Mouse (Mus musculus): Measurements from ENCODE around the gene Fgb. TPM values are rescaled to one million over a fixed set of nuclear protein-coding genes. Genes with fewer than 3 reads are reported as not detected.

The Fgb gene
- not detected for total RNA-seq (2021)
- long read RNA-seq, experiment 1 = 0 reads
- long read RNA-seq, experiment 2 = 0 reads

DNA sequence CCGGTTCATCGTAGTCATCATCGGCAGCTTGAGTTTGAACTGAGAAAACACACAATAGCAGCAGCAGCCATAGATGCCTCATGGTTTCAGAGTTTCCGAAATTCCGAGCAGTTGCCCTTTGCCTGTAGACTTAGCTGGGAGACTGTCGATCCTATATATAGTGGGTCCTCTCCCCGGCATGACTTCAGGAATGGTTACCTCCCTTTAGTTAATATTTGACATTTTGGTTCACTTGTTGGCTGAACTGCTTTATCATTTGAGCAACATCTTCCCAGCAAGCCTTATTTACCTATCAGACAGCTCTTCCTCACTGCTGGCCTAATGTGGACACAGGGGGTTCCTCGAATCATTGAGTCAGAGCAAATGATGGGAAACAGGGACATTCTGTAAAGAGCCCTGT is at the start of gene Fgb:
Fgb (minus strand) TSS at position 184 of the 400 bp plus-strand sequence.
- intact Hi-C loops (cut with DNase I) = loop anchor here (5.0 kb wide), 2 partner anchors 172 to 682 kb away; partner anchors contain the start of gene Rbm46
- DNase-seq = no peak

GRCm38 (mm10) chr3:83099139-83099538 is 49.5 kb upstream of the Fgb start:
- intact Hi-C loops (cut with DNase I) = no loop called here
- DNase-seq = no peak

DNA sequence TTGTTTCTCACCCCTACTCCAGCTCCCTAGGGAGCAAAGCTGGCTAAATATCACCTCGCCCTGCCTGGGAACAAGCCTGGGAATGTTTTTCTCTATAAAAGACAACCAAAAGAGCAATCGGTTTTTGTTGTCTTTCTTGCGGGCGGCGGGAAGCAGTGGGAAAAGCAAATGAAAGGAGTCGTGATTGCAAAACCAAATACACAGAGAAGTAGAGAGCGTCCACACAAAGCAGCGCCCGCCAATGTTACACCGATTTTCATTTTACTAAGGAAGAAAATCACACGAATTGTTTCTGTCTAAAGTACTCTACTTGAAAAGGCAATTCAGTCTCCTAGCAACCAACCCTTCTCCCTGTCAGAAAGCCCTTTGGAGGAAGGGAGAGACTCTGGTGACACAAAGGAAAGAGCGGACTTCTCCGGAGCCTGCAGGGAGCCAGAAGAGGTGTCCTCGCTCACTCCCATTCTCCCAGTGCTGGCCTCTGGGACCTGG is 48.9 kb upstream of the Fgb start:
- DNase-seq = no peak
- intact Hi-C loops (cut with DNase I) = no loop called here

GRCm38 (mm10) chr3:83097586-83097985 is 47.9 kb upstream of the Fgb start:
- DNase-seq = no peak
- intact Hi-C loops (cut with DNase I) = no loop called here

DNA sequence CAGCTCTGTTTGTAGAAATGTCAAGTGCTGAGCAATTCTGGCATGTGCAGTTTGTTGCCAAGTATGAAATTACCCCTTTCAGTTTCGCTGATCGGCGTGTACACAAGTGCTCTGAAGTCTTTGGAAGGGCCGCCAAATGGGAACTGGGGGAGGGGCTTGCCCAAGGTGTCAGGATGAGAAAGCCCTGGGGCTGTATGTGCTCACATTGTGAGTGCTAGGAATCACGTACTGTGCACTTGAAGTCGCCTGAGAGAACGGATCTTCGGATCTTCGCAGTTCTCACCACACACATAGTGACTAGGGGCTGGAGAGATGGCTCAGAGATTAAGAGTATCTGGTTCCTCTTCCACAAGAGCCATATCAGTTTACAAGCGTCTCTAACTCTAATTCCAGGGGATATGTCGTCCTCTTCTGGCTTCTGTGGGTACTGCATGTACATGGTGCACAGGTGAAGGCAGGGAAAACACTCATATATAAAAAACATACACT is 30.9 kb upstream of the Fgb start:
- peak; percentile 33 to 65 for DNase-seq
- intact Hi-C loops (cut with DNase I) = no loop called here

GRCm38 (mm10) chr3:83076563-83076962 is 26.9 kb upstream of the Fgb start:
- intact Hi-C loops (cut with DNase I) = no loop called here
- peak; percentile 55 to 59 for DNase-seq

DNA sequence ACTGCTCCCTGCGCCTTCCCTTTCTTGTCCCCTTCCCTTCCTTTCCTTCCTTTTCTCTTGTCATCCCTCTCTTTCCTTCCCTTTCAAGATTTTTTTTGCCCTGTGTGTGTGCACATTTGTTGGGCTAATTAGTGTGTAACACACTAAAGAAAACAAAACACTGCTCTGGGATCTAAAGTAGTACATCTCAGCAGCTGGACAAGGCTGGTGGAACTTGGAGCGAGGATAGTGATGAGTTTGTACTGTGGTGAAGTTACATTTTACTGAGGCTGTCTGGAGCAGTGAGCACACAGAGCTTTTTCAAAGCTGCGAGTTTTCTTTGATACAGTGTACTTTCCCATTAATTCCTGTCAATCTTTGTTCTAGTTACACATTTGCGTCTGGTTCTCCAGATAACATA is 20.6 kb upstream of the Fgb start:
- intact Hi-C loops (cut with DNase I) = no loop called here
- peak in 1 of 2 experiments; percentile 9 for DNase-seq

DNA sequence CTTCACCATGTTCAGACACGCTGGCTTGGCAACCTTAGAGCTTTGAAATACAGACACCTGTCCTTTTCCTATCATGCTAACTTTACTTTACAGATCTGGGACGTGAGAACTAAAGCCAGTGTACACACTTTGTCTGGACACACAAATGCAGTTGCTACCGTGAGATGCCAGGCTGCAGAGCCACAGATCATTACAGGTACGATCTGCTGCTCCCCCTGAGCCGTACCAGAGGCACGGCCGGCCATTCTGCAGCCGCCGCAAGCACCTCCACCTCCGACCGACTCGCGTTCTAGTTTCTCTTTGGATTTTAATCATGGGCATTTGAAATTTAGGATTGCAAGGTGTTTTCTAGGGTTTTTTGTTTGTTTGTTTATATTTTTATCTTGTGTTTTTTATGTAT is 19.2 kb upstream of the Fgb start:
- DNase-seq = no peak
- intact Hi-C loops (cut with DNase I) = no loop called here

DNA sequence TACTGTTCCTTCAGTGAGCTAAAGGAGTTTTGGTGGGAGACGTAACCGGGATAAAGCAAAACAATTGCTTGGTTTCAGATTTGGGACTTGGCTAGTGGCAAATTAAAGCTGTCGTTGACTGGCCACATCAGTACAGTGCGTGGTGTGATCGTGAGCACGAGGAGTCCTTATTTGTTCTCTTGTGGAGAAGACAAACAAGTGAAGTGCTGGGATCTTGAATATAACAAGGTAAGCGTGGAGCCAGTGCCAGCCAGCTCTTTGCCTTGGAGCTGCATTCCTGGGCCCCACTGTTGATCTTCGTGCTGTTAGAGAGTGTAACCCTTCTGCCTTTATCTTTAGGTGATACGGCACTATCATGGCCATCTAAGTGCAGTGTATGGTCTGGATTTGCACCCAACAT is 18.3 kb upstream of the Fgb start:
- no peak for DNase-seq
- intact Hi-C loops (cut with DNase I) = no loop called here

- intact Hi-C loops (cut with DNase I) = no loop called here
- no peak for DNase-seq
Measured at GRCm38 (mm10) chr3:83057046-83057445, 7.4 kb upstream of the Fgb start.

- intact Hi-C loops (cut with DNase I) = no loop called here
- peak; percentile 99 to 100 for DNase-seq
Measured at GRCm38 (mm10) chr3:83055281-83056038, 5.8 kb upstream of the Fgb start, which contains the start of gene Plrg1. Plrg1 (plus strand) TSS chr3:83055522.

GRCm38 (mm10) chr3:83054759-83055158 is 5.1 kb upstream of the Fgb start:
- DNase-seq = no peak
- intact Hi-C loops (cut with DNase I) = loop anchor here (1.0 to 5.0 kb wide), 3 partner anchors 55 to 687 kb away; partner anchors contain the start of gene Rbm46

- intact Hi-C loops (cut with DNase I) = loop anchor here (1.0 to 5.0 kb wide), 3 partner anchors 54 to 686 kb away; partner anchors contain the start of gene Rbm46
- DNase-seq = peak; percentile 10 to 41
Measured at GRCm38 (mm10) chr3:83053758-83054157, 4.1 kb upstream of the Fgb start.

DNA sequence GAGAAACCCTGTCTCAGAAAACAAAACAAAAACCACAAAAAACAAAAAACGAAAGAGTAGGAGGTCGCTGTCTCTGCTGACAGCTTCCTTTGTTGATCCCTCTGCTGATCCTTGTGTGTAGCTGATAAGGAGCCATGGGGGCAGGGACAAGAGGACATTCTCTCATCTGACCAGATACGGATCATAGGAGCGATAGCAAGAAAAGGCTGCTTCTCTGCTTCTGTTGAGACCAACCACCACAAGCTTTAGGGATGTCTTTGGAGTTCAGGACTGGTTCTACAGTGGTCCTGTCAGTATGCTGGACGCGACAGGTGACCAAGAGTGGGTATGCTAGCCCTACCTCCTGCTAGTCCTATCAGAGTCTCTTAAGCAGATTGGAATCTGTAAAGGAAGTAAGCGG is 3.5 kb upstream of the Fgb start:
- intact Hi-C loops (cut with DNase I) = loop anchor here (5.0 kb wide), 2 partner anchors 176 to 686 kb away; partner anchors contain the start of gene Rbm46

GRCm38 (mm10) chr3:83052102-83052501 is 2.4 kb upstream of the Fgb start:
- intact Hi-C loops (cut with DNase I) = loop anchor here (5.0 kb wide), 2 partner anchors 175 to 685 kb away; partner anchors contain the start of gene Rbm46
- no peak for DNase-seq

More for the DNA sequence above, 3.5 kb upstream of the Fgb start:
- no peak for DNase-seq

GRCm38 (mm10) chr3:83050661-83051060 is 998 bp upstream of the Fgb start:
- intact Hi-C loops (cut with DNase I) = loop anchor here (5.0 kb wide), 2 partner anchors 173 to 683 kb away; partner anchors contain the start of gene Rbm46
- DNase-seq = no peak

- intact Hi-C loops (cut with DNase I) = no loop called here
Measured at GRCm38 (mm10) chr3:83046649-83047048, 3.0 kb downstream of the Fgb start.

DNA sequence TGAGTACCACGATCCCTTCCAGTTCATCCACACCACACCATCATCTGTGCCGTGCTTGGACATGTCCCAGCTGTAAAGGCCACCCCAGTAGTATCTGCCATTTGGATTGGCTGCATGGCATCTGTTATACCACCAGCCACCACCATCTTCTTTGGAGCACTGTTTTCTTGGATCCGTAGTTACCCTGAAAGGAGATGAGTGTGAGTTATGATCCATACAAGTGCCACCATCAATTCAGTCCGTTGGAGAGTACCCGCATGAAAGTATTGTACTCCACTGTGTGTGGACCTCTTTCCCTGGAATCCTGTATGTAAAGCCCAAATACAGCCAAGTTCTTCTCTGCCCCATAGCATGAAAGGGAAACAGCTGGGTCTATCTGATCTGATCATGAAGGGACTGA is 7.2 kb downstream of the Fgb start:
- DNase-seq = no peak
- intact Hi-C loops (cut with DNase I) = no loop called here

More at GRCm38 (mm10) chr3:83046649-83047048, 3.0 kb downstream of the Fgb start:
- no peak for DNase-seq

DNA sequence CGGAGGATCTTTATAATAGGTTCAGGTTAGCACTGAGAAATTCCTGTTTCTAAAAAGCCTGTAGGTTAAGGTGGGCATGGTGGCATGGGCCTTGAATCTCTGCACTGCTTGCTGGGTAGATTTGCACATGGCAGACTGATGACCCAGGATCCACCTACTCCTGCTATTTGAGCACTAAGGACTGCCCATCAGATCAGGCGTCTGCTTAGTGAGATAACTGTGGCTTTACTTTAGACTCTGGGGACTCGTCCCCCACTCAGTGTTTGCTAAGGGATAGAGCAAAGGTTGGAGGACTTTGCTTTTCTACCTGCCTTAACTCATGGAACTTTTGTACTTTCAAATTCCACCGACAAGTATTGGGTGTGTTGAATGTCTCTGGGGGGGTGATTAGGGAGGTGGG is 10.0 kb downstream of the Fgb start:
- no peak for DNase-seq
- intact Hi-C loops (cut with DNase I) = no loop called here

DNA sequence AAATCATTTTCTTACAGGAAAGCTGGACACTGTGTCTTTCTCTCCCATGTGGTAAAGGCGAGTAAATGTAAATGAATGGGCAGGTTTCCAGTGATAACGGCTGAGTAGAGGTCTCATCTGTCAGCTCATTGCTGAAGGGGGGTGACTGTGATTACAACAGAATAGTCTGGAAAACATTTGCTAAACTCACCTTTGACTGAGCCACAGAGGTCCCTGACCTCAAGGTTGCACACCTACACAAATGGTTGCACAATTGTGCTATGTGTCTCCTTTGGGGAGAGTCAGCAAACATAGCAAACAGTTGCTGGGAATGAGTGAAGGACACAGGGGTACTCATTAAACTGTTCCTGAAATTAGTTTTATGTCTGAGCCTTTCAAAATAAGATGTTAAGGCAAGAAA is 10.8 kb downstream of the Fgb start:
- intact Hi-C loops (cut with DNase I) = no loop called here
- no peak for DNase-seq

DNA sequence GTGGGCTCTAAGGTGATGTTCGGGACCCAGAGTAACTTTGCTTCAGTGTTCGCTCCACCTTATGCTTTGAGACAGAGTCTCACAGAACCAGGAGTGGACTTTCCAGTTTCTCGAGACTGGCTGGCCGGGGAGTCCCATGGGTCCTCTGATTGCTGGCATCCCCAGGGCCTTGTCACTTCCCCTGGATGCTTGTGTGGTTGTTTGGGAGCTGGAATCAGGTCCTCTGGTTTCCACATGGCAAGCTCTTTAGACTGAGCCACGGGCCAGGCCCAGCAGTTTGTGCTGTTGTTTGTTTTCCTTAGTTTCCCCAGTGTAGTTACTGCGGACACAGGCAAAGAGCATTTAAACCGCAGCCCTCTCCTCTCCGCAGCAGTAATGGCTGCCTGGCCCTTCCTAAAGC is 15.9 kb downstream of the Fgb start:
- DNase-seq = no peak
- intact Hi-C loops (cut with DNase I) = no loop called here

Measured in heart, postnatal 14 days (tissue).